Mouse (Mus musculus) thymus, adult 2 months (tissue): ENCODE data around the gene Gm11027. TPM values are rescaled to one million over a fixed set of nuclear protein-coding genes. Genes with fewer than 3 reads are reported as not detected.
A peak's percentile ranks its signal among the peaks of the same experiment; 100 is the strongest.

Source experiments
- DNase-seq: peaks from one replicate; pipeline ENCODE4 v3.0.0; 2021
- H3K27ac ChIP-seq: fragments of 200-500 bp; 2 replicates; pipeline ENCODE4 v1.5.1; 2012; ENCODE audit warnings: low read length, control low read depth; ENCODE audit not compliant: control insufficient read depth, insufficient read depth
- H3K27me3 ChIP-seq: fragments of 200-500 bp; 2 replicates; pipeline ENCODE4 v1.6.1; 2012; ENCODE audit warnings: mild to moderate bottlenecking, low read length, moderate library complexity, mixed read lengths; ENCODE audit not compliant: control insufficient read depth, insufficient read depth
- H3K36me3 ChIP-seq: fragments of 200-500 bp; 2 replicates; pipeline ENCODE4 v1.6.1; 2012; ENCODE audit warnings: mild to moderate bottlenecking, low read length, moderate library complexity; ENCODE audit not compliant: control insufficient read depth, insufficient read depth
- H3K4me1 ChIP-seq: fragments of 200-500 bp; replicated peaks from 2 replicates; pipeline ENCODE4 v1.6.1; 2012; ENCODE audit warnings: low read length; ENCODE audit not compliant: control insufficient read depth, insufficient read depth
- H3K4me3 ChIP-seq: fragments of 200-500 bp; 2 replicates; pipeline ENCODE4 v1.5.1; 2012; ENCODE audit warnings: mild to moderate bottlenecking, low read length, control low read depth, moderate library complexity; ENCODE audit not compliant: control insufficient read depth, insufficient read depth
- CTCF ChIP-seq: fragments of 200-500 bp; IDR thresholded peaks from 2 replicates; pipeline ENCODE4 v1.5.1; 2012; ENCODE audit warnings: mild to moderate bottlenecking, control low read depth, low read length, moderate library complexity, borderline replicate concordance; ENCODE audit not compliant: control insufficient read depth, poor library complexity, insufficient read depth; ENCODE audit errors: extremely low read depth
- POLR2A ChIP-seq: fragments of 200-500 bp; IDR thresholded peaks from 2 replicates; pipeline ENCODE4 v1.6.1; 2012; ENCODE audit warnings: mild to moderate bottlenecking, low read length, control low read depth, moderate library complexity; ENCODE audit not compliant: control insufficient read depth, poor library complexity, insufficient read depth; ENCODE audit errors: extremely low read depth
- WGBS: fragments of 180-500 bp; shearing (Covaris S2); methylation state at CpG from one replicate; pipeline ENCODE4 v1.1.7; 2018; 5-methylcytosine and 5-hydroxymethylcytosine counted together
- polyA plus RNA-seq: library from polyadenylated mRNA; depleted of rRNA; stranded (reverse); fragments of >200 nt; gene quantifications from 2 replicates; pipeline ENCODE4 v1.2.3, GENCODE M21; 2012

Gene Gm11027
- polyA plus RNA-seq, 1 experiment = not detected

DNA sequence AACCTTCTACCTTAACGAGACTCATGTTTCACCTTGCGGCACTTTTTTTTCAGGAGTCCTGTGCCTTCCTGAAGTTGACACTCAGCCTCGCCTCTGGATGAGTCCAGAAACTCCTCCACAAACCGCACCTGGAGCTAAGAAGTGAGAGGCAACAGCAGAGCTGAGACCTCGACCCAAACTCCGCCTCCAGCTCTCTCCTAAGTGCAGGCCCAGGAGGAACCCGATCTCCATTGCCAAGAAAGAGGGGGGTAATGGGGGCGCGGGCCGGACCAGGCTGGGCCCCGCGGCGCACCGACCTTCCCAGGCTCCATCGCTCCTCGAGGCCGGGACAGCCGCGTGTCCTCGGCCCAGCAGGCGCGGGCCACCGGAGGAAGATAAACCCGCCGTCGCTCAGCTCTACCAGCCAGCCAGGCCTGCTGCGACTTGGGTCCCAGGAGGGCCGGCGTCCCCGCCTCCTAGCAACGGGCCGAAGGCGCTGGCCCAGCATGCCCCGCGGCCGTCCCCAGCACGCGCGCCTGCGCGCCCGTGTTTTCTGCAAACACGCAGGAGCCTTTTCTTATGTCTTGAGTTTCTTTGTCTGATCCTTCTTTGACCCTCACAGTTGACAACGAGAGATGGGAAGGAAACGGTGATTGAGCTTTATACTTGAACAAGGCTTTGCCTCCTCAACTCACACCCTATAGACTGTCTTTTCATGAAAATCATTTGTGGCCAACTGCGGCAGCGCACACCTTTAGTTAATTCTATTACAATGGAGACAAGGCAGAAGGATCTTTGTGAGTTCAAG is 12.4 kb upstream of the Gm11027 start, which contains the start of gene Wdr60:
Gene Wdr60, minus strand, starts transcription at position 468 of the 787 bp plus-strand sequence.
- H3K27ac ChIP-seq = no peak within 1 kb of the TSS
- WGBS = 5% methylated on average over 47 of the region's 47 CpGs
- peak; percentile 93 for DNase-seq

GRCm38 (mm10) chr12:116264756-116265155 is 10.4 kb upstream of the Gm11027 start:
- H3K36me3 ChIP-seq = no peaks in the 10 kb centered on the region
- no peak for TF ChIP-seq CTCF
- TF ChIP-seq POLR2A = no peak
- no peak for DNase-seq
- peaks cover 3% of the 10 kb centered on the region for H3K4me1 ChIP-seq
- 95% methylated on average over 2 of the region's 2 CpGs for WGBS
- H3K27me3 ChIP-seq = no peaks in the 10 kb centered on the region
- no peak overlapping the region for H3K27ac ChIP-seq
- no peak overlapping the region for H3K4me3 ChIP-seq

More for the DNA sequence above, 12.4 kb upstream of the Gm11027 start, which contains the start of gene Wdr60:
- no peak for TF ChIP-seq CTCF
- no peak for TF ChIP-seq POLR2A
- Histone ChIP-seq H3K4me3 (peak within 1 kb of the TSS; percentile 78), H3K36me3 (no peaks in the 10 kb centered on the region), H3K27me3 (no peaks in the 10 kb centered on the region), H3K4me1 (peaks cover 3% of the 10 kb centered on the region)

GRCm38 (mm10) chr12:116265275-116265674 is 9.9 kb upstream of the Gm11027 start:
- no peak for TF ChIP-seq CTCF
- TF ChIP-seq POLR2A = no peak
- 92% methylated on average over 2 of the region's 2 CpGs for WGBS
- no peaks in the 10 kb centered on the region for H3K27me3 ChIP-seq
- H3K4me1 ChIP-seq = peaks cover 3% of the 10 kb centered on the region
- DNase-seq = no peak
- no peak overlapping the region for H3K4me3 ChIP-seq
- H3K36me3 ChIP-seq = no peaks in the 10 kb centered on the region
- no peak overlapping the region for H3K27ac ChIP-seq

DNA sequence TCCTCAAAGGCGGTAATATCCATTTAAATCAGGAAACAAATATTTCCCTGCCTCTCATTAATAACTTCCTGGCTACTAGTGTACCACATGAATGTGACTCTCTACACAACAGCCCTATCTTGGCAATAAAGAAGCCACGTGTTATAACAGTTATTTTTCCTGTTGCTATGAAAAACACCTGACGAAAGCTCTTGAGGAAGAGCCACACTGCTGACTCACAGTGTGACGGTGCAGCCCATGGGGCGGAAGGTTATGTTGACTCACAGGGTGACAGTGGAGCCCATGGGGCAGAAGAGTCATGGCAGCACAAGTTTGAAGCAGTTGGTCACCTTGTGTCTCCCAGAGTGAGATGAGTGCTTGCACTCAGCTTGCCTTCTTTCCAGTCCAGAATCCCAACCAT is 5.7 kb upstream of the Gm11027 start:
- Histone ChIP-seq H3K27me3 (no peaks in the 10 kb centered on the region), H3K4me1 (no peaks in the 10 kb centered on the region; the same call in 1 of the 2 replicates), H3K27ac (no peak overlapping the region), H3K36me3 (no peaks in the 10 kb centered on the region), H3K4me3 (no peak overlapping the region)
- no peak for DNase-seq
- no peak for TF ChIP-seq CTCF
- no peak for TF ChIP-seq POLR2A
- 50% methylated on average over 5 of the region's 5 CpGs for WGBS

DNA sequence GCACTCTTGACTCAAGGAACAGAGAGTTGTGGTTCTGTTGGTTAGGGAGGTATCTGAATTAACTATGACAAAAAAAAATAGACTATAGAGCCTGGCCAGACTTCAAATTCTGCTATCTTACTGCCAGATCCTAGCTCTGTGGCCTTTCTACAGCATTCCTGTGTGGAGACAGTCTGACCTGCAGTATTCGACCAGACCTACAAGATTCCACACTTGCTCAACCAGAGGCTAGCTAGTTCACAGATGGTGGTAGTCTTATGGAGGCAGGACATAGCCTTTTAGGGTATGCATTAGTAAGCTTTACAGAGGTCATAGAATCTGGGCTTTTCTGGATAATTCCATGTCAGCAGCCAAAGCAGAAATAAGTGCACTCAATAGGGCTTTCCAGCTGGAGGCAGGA is 4.6 kb upstream of the Gm11027 start:
- no peak overlapping the region for H3K4me3 ChIP-seq
- no peaks in the 10 kb centered on the region for H3K36me3 ChIP-seq
- no peak overlapping the region for H3K27ac ChIP-seq
- no peaks in the 10 kb centered on the region for H3K27me3 ChIP-seq
- TF ChIP-seq POLR2A = no peak
- TF ChIP-seq CTCF = no peak
- H3K4me1 ChIP-seq = no peaks in the 10 kb centered on the region; the same call in 1 of the 2 replicates
- no peak for DNase-seq
- 98% methylated on average over 1 of the region's 1 CpGs for WGBS

DNA sequence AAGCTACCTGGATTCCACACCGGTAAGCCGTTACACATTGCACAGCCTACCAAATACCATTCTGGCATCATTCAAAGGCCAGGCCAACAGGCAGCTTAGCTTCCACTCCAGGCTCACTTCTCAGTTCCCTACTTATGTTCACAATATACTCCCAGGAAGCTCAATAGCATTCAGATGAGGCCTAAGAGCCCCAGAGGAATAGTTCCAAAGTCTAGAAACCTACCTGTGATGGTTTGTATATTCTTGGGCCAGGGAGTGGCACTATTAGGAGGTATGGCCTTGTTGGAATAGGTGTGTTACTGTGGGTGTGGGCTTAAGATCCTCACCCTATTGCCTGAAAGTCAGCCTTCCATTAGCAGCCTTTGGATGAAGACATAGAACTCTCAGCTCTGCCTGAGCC is 4.1 kb upstream of the Gm11027 start:
- WGBS = 95% methylated on average over 2 of the region's 2 CpGs
- TF ChIP-seq POLR2A (no peak), CTCF (no peak)
- Histone ChIP-seq H3K27me3 (no peaks in the 10 kb centered on the region), H3K27ac (no peak overlapping the region), H3K4me1 (no peaks in the 10 kb centered on the region; the same call in 1 of the 2 replicates), H3K4me3 (no peak overlapping the region), H3K36me3 (no peaks in the 10 kb centered on the region)
- DNase-seq = no peak
